Mouse (Mus musculus): ENCODE results near the gene Pcyox1. TPM values are rescaled to one million over a fixed set of nuclear protein-coding genes. Genes with fewer than 3 reads are reported as not detected.

Pcyox1 gene
- 10 to 100 TPM; 53.1 to 54.2 TPM for total RNA-seq (2021)
- long read RNA-seq, experiment 1, full-length matches to known transcripts, result 10 of 24 reads
- long read RNA-seq, experiment 1, partial matches to known transcripts, result 2 of 24 reads
- long read RNA-seq, experiment 1, other reads (novel, unspliced or antisense), result 12 of 24 reads
- long read RNA-seq, experiment 2, full-length matches to known transcripts, result 11 of 32 reads
- long read RNA-seq, experiment 2, partial matches to known transcripts, result 5 of 32 reads
- long read RNA-seq, experiment 2, other reads (novel, unspliced or antisense), result 16 of 32 reads

DNA sequence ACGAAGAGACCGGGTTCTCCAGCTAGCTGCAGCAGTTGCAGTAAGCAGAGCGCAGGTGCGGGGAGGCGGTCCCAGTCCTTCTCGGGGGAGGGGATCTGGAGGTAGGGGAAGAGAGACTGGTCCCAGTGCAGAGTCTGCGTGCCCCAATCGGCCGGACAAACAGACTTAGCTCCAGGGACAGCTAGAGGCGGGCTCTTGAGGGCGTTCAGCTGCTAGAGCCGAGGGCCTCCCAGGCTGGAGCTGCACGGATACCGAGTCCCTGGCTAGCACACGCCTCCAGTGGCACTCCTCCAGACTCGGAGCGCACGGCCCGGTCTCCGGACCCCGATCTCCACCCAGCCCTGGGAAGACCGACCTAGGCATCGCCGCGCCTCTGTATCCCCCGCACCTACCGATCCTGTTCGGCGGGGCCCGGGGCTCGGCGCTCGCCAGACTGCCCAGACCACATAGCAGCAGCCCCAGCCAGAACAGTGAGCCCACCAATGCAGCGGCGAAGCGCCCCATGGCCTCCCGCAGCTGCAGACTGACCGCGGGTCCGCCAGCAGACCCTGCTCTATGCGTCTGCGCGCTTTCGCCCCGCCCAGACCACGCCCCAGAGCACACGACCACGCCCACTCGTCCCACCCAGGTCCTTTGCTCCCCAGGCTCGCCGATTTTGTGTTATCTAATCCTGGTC, at the start of gene Pcyox1:
Pcyox1 (minus strand) TSS at position 574 of the 676 bp plus-strand sequence.
- intact Hi-C loops (cut with DNase I), result no loop called here
- DNase-seq, result peak; percentile 81 to 93

DNA sequence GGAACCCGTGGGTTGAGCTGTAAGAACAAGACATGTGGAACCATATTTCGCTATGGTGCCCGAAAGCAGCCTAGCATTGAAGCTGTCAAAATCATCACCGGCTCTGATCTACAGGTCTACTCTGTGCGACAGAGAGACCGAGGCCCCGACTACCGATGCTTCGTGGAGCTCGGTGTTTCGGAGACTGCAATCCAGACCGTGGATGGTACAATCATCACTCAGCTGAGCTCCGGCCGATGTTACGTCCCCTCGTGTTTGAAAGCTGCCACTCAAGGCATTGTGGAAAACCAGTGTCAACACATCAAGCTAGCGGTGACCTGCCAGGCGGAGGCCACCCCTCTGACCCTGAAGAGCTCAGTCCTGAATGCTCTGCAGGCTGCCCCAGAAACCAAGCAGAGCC, 48.6 kb upstream of the Pcyox1 start:
- DNase-seq, result no peak
- intact Hi-C loops (cut with DNase I), result no loop called here

DNA sequence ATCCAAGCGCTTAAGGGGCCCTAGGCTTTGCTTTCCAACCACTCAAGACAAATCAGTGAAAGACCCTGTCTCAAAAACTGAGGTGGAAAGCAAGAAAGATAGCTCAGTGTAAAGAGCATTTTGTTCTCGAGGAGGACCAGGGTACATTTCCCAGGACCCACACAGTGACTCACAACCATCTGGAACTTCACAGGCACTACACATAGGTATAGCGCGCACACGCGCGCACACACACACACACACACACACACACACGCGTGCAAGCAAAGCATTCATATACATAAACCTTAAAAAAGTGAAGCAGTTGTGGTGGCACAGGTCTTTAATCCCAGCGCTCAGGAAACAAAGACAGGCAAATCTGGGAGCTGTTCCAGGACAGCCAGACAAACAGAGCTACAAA, 44.6 kb upstream of the Pcyox1 start:
- intact Hi-C loops (cut with DNase I), result no loop called here
- no peak for DNase-seq

- no peak for DNase-seq
- intact Hi-C loops (cut with DNase I), result no loop called here
These were observed 42.6 kb upstream of the Pcyox1 start for GRCm38 (mm10) chr6:86439531-86439930.

DNA sequence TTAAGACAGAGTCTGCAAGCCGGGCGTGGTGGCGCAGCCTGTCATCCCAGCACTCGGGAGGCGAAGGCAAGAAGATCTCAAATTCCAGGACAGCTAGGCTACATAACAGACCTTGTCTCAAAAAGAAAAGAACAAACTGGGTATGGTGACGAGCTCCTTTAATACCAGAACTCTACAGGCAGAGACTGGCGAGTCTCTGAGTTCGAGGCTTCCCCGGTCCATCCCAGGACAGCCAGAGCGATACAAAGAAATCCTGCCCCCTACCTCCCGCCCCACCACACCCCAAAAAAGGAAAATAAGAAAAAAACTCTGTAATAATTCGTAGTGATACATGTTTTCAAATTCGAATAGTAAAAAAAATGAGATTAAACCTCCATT, 42.2 kb upstream of the Pcyox1 start:
- intact Hi-C loops (cut with DNase I), result no loop called here
- DNase-seq, result no peak

GRCm38 (mm10) chr6:86438272-86439118, 41.5 kb upstream of the Pcyox1 start, which contains the start of gene C87436:
TSS of gene C87436 (plus strand) at chr6:86438374.
- DNase-seq, result peak; percentile 87 to 96
- intact Hi-C loops (cut with DNase I), result no loop called here

DNA sequence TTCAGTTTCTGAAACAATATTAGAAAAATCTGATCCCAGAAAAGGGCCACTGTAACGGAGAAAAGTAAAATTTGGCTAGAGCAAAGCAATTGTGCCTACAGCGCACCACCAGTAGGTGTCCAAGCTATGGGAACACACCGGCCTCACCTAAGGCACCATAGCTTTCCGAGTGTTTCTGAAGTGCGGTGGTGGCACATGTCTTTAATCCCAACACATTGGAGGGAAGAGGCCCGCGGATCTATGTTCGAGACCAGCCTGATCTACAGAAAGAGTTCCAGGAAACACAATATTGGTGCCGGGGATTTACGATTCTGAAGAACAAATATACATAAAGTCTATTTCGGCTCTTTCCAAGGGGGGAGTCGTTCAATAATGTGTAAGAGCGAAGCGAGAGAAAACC, 40.8 kb upstream of the Pcyox1 start:
- intact Hi-C loops (cut with DNase I), result no loop called here
- DNase-seq, result no peak

DNA sequence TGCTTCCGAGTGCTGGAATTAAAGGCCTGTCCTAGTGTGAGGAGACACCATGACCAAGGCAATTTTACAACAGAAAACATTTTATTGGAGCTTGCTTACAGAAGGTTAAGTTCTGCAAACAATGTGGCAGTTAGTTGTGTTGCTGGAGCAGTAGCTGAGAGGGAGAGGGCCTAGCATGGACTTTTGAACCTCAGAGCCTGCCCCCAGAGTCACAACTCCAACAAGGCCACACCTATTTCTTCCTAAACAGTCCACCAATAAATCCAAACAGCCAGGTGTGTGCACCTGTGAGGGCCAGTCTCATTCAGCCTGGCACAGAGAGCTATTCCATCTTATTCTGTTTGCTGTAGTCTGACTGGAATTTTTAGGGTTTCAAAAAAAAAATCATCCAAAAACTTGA, 36.7 kb upstream of the Pcyox1 start:
- intact Hi-C loops (cut with DNase I), result no loop called here
- DNase-seq, result no peak

DNA sequence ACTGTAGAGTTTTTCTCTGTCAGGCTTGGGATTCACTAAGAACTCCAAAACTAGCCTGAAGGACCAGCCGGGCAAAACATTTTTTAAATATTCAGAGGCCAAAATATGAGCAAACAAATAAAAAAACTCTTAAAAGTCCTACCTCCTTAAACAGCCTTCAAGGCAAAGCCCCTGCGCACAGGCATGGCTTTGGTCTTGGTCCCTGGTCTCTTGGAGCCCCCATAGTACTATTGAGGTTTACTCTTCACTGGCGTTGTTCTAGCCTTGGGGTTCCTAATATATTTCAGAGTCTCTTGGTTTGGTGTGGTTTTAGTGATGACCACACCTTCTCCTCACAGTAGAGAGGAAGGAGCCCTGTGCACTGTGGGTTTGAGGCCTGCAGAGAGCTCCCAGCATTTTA, 34.6 kb upstream of the Pcyox1 start:
- no peak for DNase-seq
- intact Hi-C loops (cut with DNase I), result no loop called here

- intact Hi-C loops (cut with DNase I), result no loop called here
These were observed 29.4 kb upstream of the Pcyox1 start, which contains the start of gene Gm44790 for GRCm38 (mm10) chr6:86426358-86426757. TSS of gene Gm44790 (plus strand) at chr6:86426658.

GRCm38 (mm10) chr6:86420491-86420890, 23.5 kb upstream of the Pcyox1 start:
- intact Hi-C loops (cut with DNase I), result no loop called here
- DNase-seq, result no peak

More at GRCm38 (mm10) chr6:86426358-86426757, 29.4 kb upstream of the Pcyox1 start, which contains the start of gene Gm44790:
- DNase-seq, result no peak

DNA sequence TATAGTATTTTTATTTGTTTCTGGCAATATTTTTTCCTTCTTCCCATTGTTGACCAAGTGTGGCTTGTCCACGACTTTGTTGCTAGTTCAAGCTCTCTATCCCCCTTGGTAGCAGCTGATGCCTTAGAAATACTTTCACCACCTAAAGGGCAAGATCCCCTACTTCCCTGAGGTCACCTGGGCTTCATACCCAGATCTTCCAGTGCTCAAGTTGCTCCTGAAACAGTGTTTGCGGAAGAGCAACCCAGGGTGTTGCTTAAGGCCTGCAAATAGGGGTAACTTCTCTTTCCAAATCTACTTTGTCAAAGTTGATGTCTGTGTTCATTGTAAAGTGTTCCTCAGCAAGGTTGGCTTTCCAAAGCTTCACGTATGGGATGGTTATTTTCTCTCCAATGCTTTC, 22.3 kb upstream of the Pcyox1 start:
- no peak for DNase-seq
- intact Hi-C loops (cut with DNase I), result no loop called here

- no peak for DNase-seq
- intact Hi-C loops (cut with DNase I), result no loop called here
These were observed 21.8 kb upstream of the Pcyox1 start for GRCm38 (mm10) chr6:86418711-86419110.

DNA sequence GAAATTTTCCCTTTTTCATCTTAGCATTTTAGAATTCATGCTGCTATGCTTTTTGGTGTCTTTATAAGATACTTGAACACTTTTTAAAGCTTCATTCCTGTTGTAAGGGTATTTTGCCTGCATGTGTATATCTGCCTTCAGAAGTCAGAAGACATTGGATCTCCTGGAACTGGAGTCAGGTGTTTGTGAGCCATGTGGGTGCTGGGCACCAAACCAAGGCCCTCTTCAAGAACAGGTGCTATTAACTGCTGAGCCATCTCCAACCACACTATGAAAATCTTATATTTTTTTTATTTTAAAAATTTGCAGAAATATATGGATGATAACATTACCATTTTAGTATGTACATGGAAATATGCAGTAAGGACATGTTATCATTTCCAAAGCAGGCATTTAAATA, 9.4 kb upstream of the Pcyox1 start:
- intact Hi-C loops (cut with DNase I), result no loop called here
- DNase-seq, result no peak

DNA sequence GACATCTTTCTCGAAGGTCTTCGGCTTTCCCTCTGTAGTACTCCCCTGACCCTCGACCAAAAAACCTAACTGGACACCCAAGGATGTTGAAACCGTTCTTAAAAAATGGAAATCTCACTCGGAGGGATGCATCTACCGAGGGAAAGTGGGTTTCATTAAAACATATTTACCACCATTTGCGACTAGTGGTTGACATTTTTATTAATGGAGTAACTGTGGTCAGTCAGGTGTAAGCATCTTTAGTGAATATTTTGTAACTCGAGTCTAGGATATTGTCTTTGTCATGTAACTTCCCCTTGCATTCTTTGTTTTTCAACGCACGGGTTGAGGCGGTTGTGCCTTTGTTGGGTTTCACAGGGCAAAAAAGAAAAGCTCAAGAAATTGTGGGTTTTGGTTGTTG, 8.0 kb upstream of the Pcyox1 start:
- DNase-seq, result no peak
- intact Hi-C loops (cut with DNase I), result no loop called here

DNA sequence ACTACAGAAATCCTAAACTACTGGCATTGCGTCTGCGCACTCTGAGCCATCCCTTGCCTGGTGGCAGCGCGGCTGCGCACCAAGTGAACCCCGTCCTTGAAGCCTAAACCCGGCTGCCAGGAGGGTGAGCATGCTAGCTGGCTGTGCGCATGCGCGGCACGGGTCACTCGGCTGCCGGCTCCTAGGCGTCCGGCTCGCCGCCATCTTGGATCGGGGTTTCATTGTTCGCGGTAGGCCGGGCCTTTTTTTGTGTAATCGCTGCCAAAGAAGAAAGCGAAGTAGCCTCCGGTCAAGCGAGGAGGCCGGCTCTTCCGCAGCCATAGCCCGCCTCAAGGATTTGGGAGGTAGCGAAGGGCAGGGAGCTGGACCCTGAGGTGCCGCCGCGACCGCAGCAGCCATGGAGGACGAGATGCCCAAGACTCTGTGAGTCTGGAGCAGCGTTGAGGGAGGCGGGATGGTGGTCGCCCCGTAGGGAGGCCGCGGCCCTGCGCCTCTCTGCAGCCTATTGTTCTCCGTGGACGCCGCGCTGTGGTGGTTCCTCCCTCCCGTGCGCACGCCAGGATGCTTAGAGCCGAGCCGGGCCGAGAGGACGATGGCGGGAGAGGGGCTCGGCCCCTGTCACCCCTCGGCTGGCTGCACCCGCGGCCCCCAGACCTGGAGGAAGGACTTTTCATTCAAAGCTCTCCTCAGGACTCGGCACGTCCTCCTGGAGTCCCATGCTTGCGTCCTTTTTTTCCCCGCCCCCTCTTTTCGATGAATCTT, 7.3 kb upstream of the Pcyox1 start, which contains the start of gene Tia1:
Tia1 (plus strand) TSS at position 120 of the 762 bp plus-strand sequence.
- DNase-seq, result peak; percentile 92 to 99
- intact Hi-C loops (cut with DNase I), result no loop called here

- DNase-seq, result peak; percentile 81 to 86
- intact Hi-C loops (cut with DNase I), result no loop called here
These were observed 6.8 kb upstream of the Pcyox1 start for GRCm38 (mm10) chr6:86403728-86404099.

- DNase-seq, result no peak
- intact Hi-C loops (cut with DNase I), result no loop called here
These were observed 6.0 kb upstream of the Pcyox1 start for GRCm38 (mm10) chr6:86402681-86403607.

- intact Hi-C loops (cut with DNase I), result loop anchor here (2.0 kb wide), 1 partner anchor 36 kb away; the partner anchor contains the start of gene Fam136a
- peak; percentile 48 to 59 for DNase-seq
These were observed 4.0 kb upstream of the Pcyox1 start for GRCm38 (mm10) chr6:86400972-86401371.

All from gastrocnemius, postnatal 36 days (tissue).